Mouse (Mus musculus): ENCODE results near the gene Trp53bp2. TPM values are rescaled to one million over a fixed set of nuclear protein-coding genes. Genes with fewer than 3 reads are reported as not detected.
A peak's percentile ranks its signal among the peaks of the same experiment; 100 is the strongest.

Trp53bp2 gene
- polyA plus RNA-seq (2016; fragmentation: Nextera tagmentation; extraction: Ambion mirVana) = 32.5 and 35.4 TPM in 2 replicates

DNA sequence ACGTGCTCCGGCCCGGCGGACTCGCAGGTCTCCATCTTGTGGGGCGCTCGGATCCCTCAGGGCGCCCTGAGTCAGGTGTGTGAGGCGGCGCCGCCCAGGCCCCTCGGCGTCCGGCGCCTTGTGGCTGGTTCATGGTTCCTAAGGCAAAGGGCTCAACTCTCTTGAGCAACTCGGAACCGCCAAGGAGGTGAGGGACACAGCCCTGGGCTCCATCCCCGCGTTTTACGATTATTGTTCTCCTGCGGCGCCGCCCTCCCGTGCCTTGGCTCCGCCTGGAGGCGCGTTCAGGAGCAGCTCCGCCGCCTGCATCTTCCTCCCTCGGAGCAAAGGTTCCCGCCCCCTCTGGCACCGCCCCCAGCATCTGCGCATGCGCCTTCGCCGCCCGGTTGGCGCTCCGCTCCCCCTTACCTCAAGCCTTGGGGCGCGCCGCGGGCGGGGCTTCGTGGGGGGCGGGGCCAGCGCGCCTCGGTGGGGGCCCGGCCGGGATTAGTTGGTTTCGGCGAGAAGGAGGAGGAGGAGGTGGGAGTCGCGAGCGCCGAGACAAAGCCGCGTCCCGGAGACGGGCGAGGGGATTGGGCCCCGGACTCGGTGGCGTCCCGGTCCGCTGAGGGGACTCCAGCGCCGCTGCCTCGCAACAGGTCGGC lies at the start of gene Trp53bp2:
Gene Trp53bp2 (plus strand): TSS at position 489 of the 644 bp plus-strand sequence.
- H3K4me1 ChIP-seq = peaks cover 32% of the 10 kb centered on the region
- H3K4me2 ChIP-seq = peak within 1 kb of the TSS; percentile 67
- H3K9me3 ChIP-seq = no peaks in the 10 kb centered on the region
- peak within 1 kb of the TSS; percentile 92 for H3K9ac ChIP-seq
- 0% methylated on average over 59 of the region's 71 CpGs for WGBS
- peak within 1 kb of the TSS; percentile 84 for H3K4me3 ChIP-seq (replicated peaks)
- no peaks in the 10 kb centered on the region for H3K36me3 ChIP-seq (replicated peaks)
- H3K27ac ChIP-seq = peak within 1 kb of the TSS; percentile 96
- peak; percentile 96 for ATAC-seq (ENCODE audit: low FRiP score)
- H3K27me3 ChIP-seq = no peaks in the 10 kb centered on the region

DNA sequence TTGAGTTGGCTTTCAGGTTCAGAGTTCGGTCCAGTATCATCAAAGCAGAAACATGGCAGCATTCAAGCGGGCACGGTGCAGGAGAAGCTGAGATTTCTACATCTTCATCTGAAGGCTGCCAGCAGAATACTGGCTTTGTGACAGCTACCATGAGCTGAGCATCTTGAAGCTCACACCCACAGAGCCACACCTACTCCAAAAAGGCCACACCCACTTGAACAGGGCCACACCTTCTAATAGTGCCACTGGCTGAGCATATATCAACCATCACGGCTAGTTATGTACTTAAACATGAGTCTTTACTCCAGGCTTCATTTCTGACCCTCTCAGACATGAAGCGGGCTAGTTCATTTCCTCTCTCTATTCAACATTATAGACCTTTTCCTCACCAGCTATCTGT lies 46.3 kb upstream of the Trp53bp2 start:
- no peak overlapping the region for H3K4me2 ChIP-seq
- H3K36me3 ChIP-seq (replicated peaks) = no peaks in the 10 kb centered on the region
- no peaks in the 10 kb centered on the region for H3K9me3 ChIP-seq
- no peak overlapping the region for H3K4me3 ChIP-seq (replicated peaks)
- no peak for ATAC-seq (ENCODE audit: low FRiP score)
- 88% methylated on average over 5 of the region's 5 CpGs for WGBS
- H3K27ac ChIP-seq = no peak overlapping the region
- no peak overlapping the region for H3K9ac ChIP-seq
- no peaks in the 10 kb centered on the region for H3K4me1 ChIP-seq
- H3K27me3 ChIP-seq = no peaks in the 10 kb centered on the region

DNA sequence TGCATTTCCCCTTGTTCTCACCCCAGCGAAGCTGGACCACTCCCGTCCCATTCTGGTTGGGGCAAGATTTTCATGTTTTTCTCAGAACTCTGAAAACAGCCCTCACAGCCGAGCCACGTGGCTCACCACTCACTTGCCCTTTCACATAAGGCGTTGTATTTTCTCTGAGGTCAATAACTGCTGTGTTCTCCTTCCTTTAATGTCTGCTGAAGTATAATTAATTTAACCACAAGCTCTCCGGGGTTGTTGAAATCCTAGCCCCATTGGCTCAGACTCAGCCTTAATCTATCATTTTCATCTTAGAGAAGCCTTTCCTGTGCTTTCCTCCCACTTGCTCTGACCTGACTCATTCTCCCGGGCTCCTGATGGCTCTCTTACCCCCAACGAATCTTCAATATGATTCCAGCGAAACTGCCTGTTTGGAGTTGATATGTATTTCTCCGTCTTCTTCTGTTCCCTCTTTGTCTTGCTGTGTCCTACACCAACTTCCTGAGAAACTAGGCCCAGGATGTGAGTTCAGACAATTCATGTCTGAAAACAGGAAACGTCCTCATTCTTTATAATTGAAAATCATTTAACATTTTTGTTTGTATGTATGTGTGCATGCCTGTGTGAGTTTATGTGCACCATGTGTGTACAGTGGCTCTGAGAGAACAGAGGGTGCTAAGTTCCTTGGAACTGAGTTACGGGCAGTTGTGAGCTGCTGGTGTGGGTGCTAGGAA lies 45.1 kb upstream of the Trp53bp2 start:
- Histone ChIP-seq H3K9me3 (no peaks in the 10 kb centered on the region), H3K4me1 (no peaks in the 10 kb centered on the region), H3K27ac (no peak overlapping the region), H3K27me3 (no peaks in the 10 kb centered on the region), H3K36me3 (replicated peaks) (no peaks in the 10 kb centered on the region), H3K4me3 (replicated peaks) (no peak overlapping the region), H3K9ac (no peak overlapping the region), H3K4me2 (no peak overlapping the region)
- ATAC-seq (ENCODE audit: low FRiP score) = no peak
- 53% methylated on average over 12 of the region's 12 CpGs for WGBS

DNA sequence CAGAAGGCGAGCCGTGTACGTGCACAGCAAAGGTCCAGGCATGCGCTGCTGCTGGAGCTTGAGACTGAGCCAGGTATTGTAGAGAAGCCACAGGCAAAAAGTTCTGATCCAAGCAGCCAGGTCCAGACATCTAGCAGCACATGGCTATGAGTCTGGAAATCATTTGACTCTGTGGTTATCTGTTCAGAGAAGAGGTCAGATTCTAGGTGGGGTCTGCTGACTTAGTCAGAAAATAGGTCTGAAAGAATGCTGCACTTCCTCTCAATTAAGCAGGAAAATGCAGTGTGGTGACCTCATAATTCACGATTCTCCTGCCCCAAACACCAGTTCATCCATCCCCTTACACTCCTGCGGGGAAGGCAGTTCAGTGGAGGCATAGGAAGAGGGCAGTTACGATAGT lies 40.7 kb upstream of the Trp53bp2 start:
- Histone ChIP-seq H3K27me3 (no peaks in the 10 kb centered on the region), H3K36me3 (replicated peaks) (no peaks in the 10 kb centered on the region), H3K4me1 (no peaks in the 10 kb centered on the region), H3K4me3 (replicated peaks) (no peak overlapping the region), H3K27ac (no peak overlapping the region), H3K4me2 (no peak overlapping the region), H3K9me3 (no peaks in the 10 kb centered on the region), H3K9ac (no peak overlapping the region)
- 79% methylated on average over 7 of the region's 7 CpGs for WGBS
- ATAC-seq (ENCODE audit: low FRiP score) = no peak

DNA sequence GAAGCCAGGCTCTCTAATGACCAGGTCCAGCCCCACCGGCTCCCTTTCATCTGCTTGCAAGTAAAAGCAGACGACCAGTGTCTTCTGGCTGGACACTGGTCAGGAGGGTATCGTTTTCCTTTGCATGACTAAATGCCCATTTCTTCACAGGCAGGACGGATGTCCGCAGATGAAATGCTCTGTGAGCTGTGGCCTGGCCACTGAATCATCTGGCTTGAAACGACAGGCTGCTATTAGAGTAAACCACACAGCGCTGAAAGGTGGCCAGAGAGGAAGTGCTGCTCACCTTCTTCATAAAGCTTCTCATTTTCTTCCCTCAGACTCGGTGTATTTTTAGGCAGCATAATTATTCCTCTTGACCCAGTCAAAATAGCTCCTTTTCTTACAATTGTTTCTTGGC lies 40.2 kb upstream of the Trp53bp2 start:
- ATAC-seq (ENCODE audit: low FRiP score) = no peak
- no peak overlapping the region for H3K4me2 ChIP-seq
- no peaks in the 10 kb centered on the region for H3K9me3 ChIP-seq
- H3K9ac ChIP-seq = no peak overlapping the region
- no peaks in the 10 kb centered on the region for H3K4me1 ChIP-seq
- H3K27me3 ChIP-seq = no peaks in the 10 kb centered on the region
- H3K36me3 ChIP-seq (replicated peaks) = no peaks in the 10 kb centered on the region
- no peak overlapping the region for H3K4me3 ChIP-seq (replicated peaks)
- 79% methylated on average over 8 of the region's 8 CpGs for WGBS
- H3K27ac ChIP-seq = no peak overlapping the region

DNA sequence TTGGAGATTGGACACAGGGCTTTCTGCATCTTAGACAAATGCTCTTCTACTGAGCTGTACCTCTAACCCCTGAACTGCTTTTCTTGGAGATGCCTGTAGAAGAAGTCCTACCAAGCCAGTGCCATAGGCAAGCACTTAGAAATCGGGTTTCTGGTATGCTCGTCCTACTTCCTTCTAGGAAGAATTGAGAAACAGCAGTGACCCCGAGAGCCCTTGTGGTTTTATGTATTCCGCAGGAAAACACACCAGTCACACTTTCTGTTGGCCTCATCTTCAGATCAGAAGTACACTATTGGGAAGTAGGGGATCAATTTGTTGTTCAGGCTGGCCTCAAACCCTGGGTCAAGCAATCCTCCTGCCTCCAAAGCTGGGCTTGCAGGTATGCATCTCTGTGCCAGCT lies 39.5 kb upstream of the Trp53bp2 start:
- Histone ChIP-seq H3K4me2 (no peak overlapping the region), H3K27ac (no peak overlapping the region), H3K9me3 (no peaks in the 10 kb centered on the region), H3K4me1 (no peaks in the 10 kb centered on the region), H3K27me3 (no peaks in the 10 kb centered on the region), H3K9ac (no peak overlapping the region), H3K4me3 (replicated peaks) (no peak overlapping the region), H3K36me3 (replicated peaks) (no peaks in the 10 kb centered on the region)
- ATAC-seq (ENCODE audit: low FRiP score) = no peak
- 83% methylated on average over 4 of the region's 4 CpGs for WGBS

DNA sequence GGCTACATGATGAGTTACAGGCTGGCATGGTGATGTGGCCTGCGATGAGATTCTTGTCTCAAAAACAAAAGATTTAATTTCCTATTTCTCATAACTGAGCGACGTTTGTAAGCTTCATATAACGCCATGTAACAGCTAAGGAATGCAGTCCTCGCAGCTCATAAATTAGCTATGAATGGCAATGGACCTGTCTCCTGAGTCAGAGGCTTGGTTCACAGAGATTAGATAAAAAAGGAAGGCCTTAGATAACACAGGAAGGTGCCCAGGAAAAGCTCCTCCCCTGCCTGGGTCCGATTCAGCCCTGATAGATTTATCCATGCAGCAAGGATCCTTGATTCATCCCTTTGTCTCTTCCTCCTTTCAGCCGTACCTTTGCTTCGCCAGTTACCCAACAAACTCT lies 37.1 kb upstream of the Trp53bp2 start:
- 85% methylated on average over 8 of the region's 8 CpGs for WGBS
- H3K9ac ChIP-seq = no peak overlapping the region
- ATAC-seq (ENCODE audit: low FRiP score) = no peak
- no peak overlapping the region for H3K27ac ChIP-seq
- no peaks in the 10 kb centered on the region; the same call in 1 of the 2 replicates for H3K4me1 ChIP-seq
- no peaks in the 10 kb centered on the region for H3K36me3 ChIP-seq (replicated peaks)
- H3K27me3 ChIP-seq = no peaks in the 10 kb centered on the region
- no peak overlapping the region for H3K4me3 ChIP-seq (replicated peaks)
- H3K9me3 ChIP-seq = no peaks in the 10 kb centered on the region
- no peak overlapping the region for H3K4me2 ChIP-seq

DNA sequence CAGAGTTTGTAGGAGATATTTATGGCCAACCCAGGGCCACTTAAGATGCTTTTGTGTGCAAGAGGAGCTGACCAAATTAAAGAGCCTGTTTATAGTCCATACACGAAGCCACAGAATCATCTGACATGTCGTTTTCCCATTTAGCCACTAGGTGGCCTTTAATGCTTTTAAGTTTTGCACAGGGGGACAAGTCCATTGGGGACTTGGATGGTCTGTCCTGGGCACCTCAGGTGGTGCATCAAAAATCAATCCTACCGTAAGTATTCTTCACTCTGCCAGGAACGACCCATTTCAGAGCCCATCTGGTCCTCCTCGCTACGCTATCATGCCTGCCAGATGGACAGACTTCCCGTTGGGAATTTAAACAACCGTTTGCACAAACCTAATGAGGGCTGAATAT lies 32.8 kb upstream of the Trp53bp2 start:
- Histone ChIP-seq H3K27me3 (no peaks in the 10 kb centered on the region), H3K4me2 (no peak overlapping the region), H3K9me3 (no peaks in the 10 kb centered on the region), H3K4me3 (replicated peaks) (no peak overlapping the region), H3K27ac (no peak overlapping the region), H3K9ac (no peak overlapping the region), H3K4me1 (no peaks in the 10 kb centered on the region; the same call in 1 of the 2 replicates), H3K36me3 (replicated peaks) (no peaks in the 10 kb centered on the region)
- peak; percentile 39; the same call in 1 of the 2 replicates for ATAC-seq (ENCODE audit: low FRiP score)
- WGBS = 29% methylated on average over 8 of the region's 8 CpGs

DNA sequence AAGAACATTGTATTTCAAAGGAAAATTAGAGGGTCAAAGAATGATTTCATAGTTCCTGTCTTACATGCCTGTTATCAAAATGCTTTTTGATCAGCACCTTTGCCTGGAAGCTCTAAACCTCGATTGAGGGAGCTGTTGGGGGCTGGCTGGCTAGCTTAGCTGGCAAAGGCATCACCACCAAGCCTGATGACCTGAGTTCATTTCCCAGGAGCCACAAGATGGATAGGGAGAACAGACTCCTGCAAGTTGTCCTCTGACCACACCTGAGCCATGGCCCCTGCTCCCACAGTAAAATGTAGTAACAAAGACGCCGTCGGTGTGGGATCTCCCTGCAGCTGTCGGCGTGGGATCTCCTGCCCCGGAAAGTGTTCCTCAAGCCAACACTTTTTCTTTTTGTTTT lies 32.1 kb upstream of the Trp53bp2 start:
- ATAC-seq (ENCODE audit: low FRiP score) = no peak
- Histone ChIP-seq H3K4me3 (replicated peaks) (no peak overlapping the region), H3K36me3 (replicated peaks) (no peaks in the 10 kb centered on the region), H3K4me1 (no peaks in the 10 kb centered on the region; the same call in 1 of the 2 replicates), H3K9me3 (no peaks in the 10 kb centered on the region), H3K9ac (no peak overlapping the region), H3K4me2 (no peak overlapping the region), H3K27ac (no peak overlapping the region), H3K27me3 (no peaks in the 10 kb centered on the region)
- WGBS = 95% methylated on average over 7 of the region's 7 CpGs

DNA sequence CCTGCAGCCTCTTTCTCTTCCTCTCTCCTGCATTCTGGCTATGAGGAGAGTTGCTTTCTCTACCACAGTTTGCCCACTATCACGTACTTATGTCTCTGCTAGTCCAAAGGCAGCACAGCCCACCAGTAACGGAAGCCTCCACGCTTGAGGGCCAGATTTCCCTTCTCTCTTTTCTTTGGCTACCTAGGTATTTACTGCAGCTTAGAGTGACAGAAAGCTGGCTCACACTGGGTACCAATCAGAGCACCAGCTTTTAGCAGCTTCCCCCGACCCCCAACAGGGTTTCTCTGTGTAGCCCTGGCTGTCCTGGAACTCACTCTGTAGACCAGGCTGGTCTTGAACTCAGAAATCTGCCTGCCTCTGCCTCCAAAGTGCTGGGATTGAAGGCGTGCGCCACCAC lies 31.5 kb upstream of the Trp53bp2 start:
- H3K4me1 ChIP-seq = no peaks in the 10 kb centered on the region; the same call in 1 of the 2 replicates
- no peak for ATAC-seq (ENCODE audit: low FRiP score)
- no peak overlapping the region for H3K4me2 ChIP-seq
- H3K4me3 ChIP-seq (replicated peaks) = no peak overlapping the region
- 84% methylated on average over 6 of the region's 6 CpGs for WGBS
- H3K9me3 ChIP-seq = no peaks in the 10 kb centered on the region
- H3K9ac ChIP-seq = no peak overlapping the region
- no peaks in the 10 kb centered on the region for H3K27me3 ChIP-seq
- no peak overlapping the region for H3K27ac ChIP-seq
- H3K36me3 ChIP-seq (replicated peaks) = no peaks in the 10 kb centered on the region

DNA sequence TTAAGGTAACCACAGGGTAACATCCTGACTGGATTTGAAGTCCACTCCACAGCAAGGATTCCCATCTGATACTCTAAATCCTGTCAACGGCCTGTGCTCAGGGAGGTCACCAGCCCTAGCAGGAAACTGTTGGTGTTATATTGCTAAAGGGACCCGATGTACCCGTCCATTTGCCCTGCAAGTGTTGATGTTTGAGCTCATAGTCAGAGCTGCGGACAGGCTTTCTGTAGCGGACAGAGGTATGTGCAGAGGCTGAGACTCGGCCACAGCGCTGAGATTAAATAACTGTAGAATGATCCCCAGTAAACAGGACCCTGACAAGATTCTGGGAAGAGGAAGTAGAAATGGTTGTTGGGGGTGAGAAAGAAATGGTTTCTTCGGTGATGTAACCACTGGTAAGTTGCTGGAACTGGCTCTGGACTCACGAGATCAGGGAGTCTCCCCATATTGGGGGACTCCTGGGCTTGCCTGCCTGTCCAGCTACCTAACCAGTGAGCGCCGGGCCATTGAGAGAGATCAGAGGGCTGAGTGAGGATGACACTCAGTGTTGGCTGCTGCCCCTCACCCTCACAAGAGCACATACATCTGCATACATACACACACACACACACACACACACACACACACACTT lies 30.7 kb upstream of the Trp53bp2 start:
- Histone ChIP-seq H3K36me3 (replicated peaks) (no peaks in the 10 kb centered on the region), H3K27ac (no peak overlapping the region), H3K4me3 (replicated peaks) (no peak overlapping the region), H3K4me1 (peaks cover 7% of the 10 kb centered on the region), H3K27me3 (no peaks in the 10 kb centered on the region), H3K9ac (no peak overlapping the region), H3K9me3 (no peaks in the 10 kb centered on the region), H3K4me2 (no peak overlapping the region)
- ATAC-seq (ENCODE audit: low FRiP score) = no peak
- 87% methylated on average over 11 of the region's 11 CpGs for WGBS

DNA sequence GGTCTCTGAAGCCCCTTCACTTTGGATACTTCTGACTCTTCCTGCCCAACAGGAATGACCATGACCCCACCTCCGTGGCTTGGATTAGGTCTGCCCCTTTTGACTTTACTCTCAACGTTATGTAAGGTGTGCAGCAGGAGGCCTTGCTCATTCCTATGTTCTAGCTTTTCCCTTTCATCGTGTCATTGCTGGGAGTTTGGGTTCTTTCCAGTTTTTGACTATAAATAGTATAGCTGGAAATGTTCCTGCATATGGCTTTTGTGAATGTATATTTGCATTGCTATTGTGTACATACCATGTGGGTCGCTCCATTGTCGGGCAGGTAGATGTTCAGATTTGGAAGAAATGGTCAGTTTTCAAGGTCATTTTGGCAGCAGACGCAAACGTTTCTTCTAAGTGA lies 30.1 kb upstream of the Trp53bp2 start:
- H3K4me1 ChIP-seq = peaks cover 7% of the 10 kb centered on the region
- H3K27ac ChIP-seq = no peak overlapping the region

More for the DNA sequence above, 30.1 kb upstream of the Trp53bp2 start:
- Histone ChIP-seq H3K27me3 (no peaks in the 10 kb centered on the region), H3K4me3 (replicated peaks) (no peak overlapping the region), H3K36me3 (replicated peaks) (no peaks in the 10 kb centered on the region), H3K9ac (no peak overlapping the region), H3K9me3 (no peaks in the 10 kb centered on the region), H3K4me2 (no peak overlapping the region)
- no peak for ATAC-seq (ENCODE audit: low FRiP score)
- 89% methylated on average over 7 of the region's 7 CpGs for WGBS
